Mouse (Mus musculus) testis, postnatal 10 days (tissue): ENCODE measurements around the gene Sdhb.

Experiments used
- DNase-seq: peaks from one replicate; pipeline ENCODE4 v3.0.0; 2021; ENCODE audit warnings: low spot score

The Sdhb gene

DNA sequence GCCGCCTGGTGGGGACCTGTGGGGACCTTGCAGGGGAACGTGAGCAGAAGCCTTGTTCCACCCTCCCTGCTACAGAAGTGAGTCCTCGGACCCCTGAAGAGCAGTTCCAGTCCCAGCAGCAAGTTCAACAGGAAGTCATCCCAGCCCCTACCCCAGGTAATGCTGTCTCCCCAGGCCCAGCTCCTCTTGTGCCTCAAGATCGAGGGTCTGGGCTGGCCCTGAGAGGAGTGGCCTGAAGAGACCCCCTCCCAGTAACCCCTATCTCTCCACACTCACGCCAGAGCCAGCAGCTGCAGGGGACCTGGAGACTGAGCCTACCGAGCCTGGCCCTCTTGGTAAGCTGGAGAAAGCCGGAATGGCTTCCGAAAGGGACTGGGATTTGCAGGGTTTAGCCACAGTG, 53.1 kb downstream of the Sdhb start:
- no peak for DNase-seq

DNA sequence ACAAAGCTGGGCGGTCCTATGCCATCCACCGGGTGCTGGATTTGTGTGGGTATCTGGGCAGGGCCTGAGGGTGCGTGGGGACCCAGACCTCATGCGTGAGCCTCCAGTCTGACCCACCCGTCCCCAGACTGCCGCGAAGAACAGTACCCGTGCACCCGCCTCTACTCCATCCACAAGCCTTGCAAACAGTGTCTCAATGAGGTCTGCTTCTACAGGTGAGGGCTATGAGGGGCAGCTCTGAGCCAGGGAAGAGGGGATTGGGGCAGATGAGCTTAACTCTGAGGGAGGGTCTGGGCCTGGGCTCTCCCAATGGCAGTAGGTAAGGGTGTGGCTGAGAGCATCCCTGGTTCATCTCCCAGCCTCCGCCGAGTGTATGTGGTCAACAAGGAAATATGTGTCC, 53.9 kb downstream of the Sdhb start:
- DNase-seq = no peak

DNA sequence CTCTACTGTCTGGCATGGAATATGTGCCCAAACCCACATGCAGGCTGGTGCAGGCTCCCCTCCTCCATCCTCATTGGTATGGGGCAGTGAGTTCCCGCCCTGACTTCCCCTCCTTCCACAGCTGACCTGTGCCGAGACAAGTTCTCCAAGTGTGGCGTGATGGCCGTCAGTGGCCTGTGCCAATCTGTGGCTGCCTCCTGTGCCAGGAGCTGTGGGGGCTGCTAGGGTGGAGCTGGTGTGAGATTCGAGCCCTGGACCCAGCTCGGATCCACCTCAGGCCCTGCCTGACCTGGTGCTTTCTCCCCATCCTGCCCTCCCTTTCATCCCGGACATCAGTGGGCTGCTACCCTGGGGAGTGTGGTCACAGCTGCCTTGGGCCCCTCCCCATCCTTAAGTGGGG, 54.4 kb downstream of the Sdhb start:
- DNase-seq = no peak

DNA sequence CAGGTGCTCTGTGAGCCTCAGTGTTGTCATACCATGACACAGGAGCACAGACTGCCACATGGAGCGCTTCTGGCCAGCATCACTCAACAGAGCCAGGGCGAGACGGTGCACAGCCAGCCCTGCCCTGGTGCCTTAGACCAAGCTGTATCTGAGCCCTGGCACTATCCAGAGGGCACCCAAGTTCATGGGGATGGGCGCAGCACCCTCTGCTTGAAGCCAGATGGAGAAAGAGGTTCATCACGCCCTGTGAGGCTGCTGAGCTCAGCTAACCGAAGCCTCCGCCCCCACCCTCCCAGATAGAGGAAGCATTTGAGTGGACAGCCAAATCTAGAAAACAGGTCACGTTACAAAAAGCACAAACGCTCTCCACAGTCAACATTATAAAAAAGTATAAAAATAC, 55.3 kb downstream of the Sdhb start:
- DNase-seq = no peak

DNA sequence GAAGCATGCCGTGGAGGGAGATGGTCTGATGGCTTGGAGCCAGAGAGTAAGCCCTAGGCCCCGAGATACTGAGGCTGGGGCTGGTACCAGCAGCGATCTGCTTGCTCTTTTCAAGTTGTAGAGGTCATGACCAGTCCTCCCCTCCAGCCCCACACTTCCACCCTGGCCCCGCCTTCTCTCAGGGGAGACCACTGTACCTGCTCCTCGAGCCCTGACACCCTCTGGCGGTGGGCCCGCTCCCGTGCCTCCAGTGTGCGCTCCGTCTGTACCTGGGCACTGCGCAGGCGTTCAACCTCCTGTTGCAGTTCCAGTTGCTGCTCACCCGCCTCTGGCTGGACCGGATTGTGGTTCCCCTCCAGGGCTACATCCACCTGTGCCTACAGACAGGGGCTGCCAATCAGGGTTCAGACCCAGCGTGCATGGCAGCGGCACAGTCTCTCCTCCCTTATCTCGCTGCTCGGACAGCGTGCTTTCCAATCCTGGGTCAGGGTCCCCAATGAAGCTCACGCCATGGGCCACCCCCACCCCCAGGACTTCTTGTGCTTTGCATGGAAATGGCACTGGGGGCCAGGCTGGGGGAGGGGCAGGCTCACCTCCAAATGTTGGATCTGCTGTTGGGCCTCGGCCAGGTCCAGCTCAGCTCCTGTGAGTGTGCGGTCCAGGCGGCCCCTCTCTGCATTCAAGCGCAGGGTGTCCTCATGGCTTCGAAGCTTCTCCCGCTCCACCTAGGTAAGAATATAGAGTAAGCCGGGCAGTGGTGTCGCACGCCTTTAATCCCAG, 56.8 kb downstream of the Sdhb start:
- DNase-seq = peak; percentile 66

DNA sequence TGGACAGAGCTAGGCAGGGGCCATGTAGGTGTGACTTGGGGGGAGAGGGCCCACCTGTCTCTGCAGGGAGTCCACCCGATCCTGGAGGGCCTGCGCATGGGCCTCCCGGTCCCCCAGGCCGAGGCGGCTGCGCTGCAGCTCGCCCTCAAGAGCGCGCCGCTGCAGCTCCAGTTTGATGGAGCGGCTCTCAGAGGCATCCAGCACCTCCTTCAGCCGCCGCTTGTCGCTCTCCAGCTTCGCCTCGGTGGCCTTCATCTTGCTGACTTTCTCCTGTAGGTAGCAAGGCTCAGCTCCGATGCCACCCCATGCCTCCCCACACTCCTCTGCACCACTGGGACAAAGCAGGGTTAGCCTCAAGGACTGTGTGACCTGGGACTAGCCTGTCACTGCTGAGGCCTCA, 59.2 kb downstream of the Sdhb start:
- DNase-seq = no peak

DNA sequence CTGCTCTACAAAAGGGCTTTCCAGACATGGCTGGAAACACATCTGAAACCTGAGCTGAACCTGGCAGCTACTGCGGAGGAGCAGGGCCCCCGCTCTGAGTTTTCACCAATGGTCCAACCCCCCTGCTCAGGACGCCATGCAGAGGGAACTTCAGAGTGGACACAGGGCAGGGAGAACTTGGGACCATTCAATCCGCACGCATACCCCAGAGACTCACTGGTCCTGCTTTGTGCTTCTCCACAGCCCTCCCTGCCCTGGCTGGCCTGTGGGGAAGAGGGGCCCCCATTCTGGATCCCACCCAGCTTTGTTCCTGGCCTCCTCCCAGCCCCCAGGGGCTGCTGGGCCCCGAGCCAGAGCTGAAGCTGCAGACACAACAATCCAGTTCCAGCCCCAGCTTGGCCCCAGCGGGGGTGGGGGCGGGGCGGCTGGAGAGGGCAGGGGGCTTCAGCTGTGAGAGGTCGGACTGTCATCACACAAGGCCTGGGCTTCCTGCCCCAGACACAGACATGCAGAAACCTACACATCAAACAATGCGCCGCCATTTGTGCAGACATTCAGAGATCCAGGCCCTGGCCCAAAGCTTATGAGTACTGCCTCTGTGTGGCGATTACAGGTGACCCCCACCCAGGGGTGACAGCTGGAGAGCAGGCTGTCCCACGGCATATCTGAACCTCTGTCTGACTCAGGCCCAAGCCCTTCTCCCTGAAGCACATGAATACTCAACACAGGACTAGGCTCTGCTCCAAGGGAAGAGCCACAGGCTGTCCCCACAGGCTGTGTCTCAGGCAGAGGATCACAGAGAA, 60.0 kb downstream of the Sdhb start:
- peak; percentile 84 for DNase-seq

DNA sequence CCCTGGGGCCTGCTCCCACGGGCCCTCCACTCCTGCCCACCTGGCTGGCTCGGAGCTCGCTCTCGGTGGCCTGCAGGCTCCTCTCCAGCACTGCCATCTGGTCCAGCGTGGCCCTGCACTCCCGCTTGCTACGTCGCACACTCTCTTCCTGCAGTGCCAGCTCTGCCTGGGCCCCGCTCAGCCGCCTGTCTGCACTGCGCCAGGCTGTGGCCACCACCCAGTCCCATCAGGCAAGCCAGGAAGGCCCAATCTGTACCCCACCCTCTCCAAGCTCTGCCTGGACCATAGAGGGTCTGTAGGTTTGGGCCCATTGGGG, 60.6 kb downstream of the Sdhb start:
- DNase-seq = no peak

DNA sequence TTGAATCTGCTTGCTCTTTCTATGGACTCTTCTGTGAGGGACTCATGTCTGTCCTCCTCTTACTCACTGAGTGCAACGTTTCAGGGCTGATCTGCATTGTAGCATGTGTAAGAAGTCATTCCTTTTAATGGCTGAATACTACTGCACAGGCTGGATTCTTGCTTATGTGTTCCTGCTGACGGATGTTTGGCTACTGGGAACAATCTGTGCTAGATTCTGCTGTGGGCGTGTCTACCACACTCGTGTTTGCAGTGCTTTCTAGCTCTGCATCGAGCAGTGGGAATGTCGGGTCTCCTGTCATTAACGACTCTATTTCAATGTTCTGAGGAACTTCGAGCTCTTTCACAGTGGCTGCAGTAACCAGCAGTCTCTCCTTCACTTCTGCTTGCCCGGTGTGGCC, 63.0 kb downstream of the Sdhb start:
- DNase-seq = no peak

DNA sequence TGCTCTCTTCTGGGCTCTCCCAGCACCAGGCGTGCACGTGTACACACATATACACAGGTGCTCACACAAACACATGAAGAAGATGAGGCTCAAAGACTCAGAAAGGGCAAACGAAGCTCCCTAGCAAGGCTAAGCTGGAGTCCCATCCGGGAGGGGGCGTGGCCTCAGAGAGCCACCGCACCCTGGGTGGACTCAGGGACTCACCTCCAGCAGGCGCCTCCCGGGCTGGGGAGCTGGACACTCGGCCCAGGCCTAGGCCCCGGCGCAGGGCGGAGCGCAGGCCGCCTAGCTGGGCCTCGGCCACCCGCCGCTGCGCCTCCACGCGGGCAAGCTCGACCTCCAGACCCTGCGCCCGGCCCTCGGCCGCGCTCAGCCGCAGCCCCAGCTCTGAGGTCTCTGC, 64.0 kb downstream of the Sdhb start:
- DNase-seq = peak; percentile 53
